Mouse (Mus musculus) spleen, adult 2 months (tissue): ENCODE measurements around the gene Nbea.

Source experiments
- CTCF ChIP-seq: fragments of 200-500 bp; IDR thresholded peaks from 2 replicates; pipeline ENCODE4 v1.5.1; 2011; ENCODE audit warnings: mild to moderate bottlenecking, inconsistent platforms; ENCODE audit not compliant: insufficient read depth, insufficient read length, insufficient replicate concordance; ENCODE audit errors: extremely low read depth
- POLR2A ChIP-seq: fragments of 200-500 bp; IDR thresholded peaks from 2 replicates; pipeline ENCODE4 v1.6.1; 2011; ENCODE audit warnings: low read depth, low read length, inconsistent platforms

- TF ChIP-seq POLR2A = no peak
- no peak for TF ChIP-seq CTCF
Observed at GRCm38 (mm10) chr3:55649541-55649940, 534.0 kb downstream of the Nbea start.
